Mouse (Mus musculus) testis, adult 10 weeks (tissue): Measurements from ENCODE around the gene Slc13a1. TPM values are rescaled to one million over a fixed set of nuclear protein-coding genes. Genes with fewer than 3 reads are reported as not detected.

ENCODE experiments used
- polyA plus RNA-seq: library from polyadenylated mRNA; stranded (reverse); fragments of 350-450 nt; fragmentation: Illumina TruSeq; extraction: RNeasy Lipid Tissue Mini Kit (QIAGEN cat#74804); gene quantifications from one replicate; pipeline ENCODE4 v1.2.3, GENCODE M21; 2014; ENCODE audit warnings: low read depth, low replicate concordance

Slc13a1 gene
- polyA plus RNA-seq: 0.17 TPM

GRCm38 (mm10) chr6:24167734-24168327, at the start of gene Slc13a1:
Gene Slc13a1 (minus strand): TSS chr6:24168092.

Other genes starting within 250 kb of the Slc13a1 start
- gene Tas2r118, start 198.0 kb downstream of the Slc13a1 start, polyA plus RNA-seq: not detected